Mouse (Mus musculus): ENCODE data around the gene Fat1. TPM values are rescaled to one million over a fixed set of nuclear protein-coding genes. Genes with fewer than 3 reads are reported as not detected.

Fat1 gene
- polyA plus RNA-seq, 1 experiment: 175 TPM

GRCm38 (mm10) chr8:44935741-44936140 is 494 bp downstream of the Fat1 start:
- no peaks in the 10 kb centered on the region for H3K36me3 ChIP-seq (ENCODE audit: control insufficient read depth, insufficient read depth, low read length, poor library complexity, severe bottlenecking)
- H3K4me3 ChIP-seq (ENCODE audit: low read depth, low read length): peak overlapping the region; percentile 89
- H3K9ac ChIP-seq (ENCODE audit: low read depth, poor library complexity, severe bottlenecking): peak overlapping the region; percentile 85
- H3K9me3 ChIP-seq (replicated peaks; ENCODE audit: control insufficient read depth, insufficient read depth, low read length, poor library complexity, severe bottlenecking): no peaks in the 10 kb centered on the region
- H3K27ac ChIP-seq (ENCODE audit: insufficient read depth, low read length): peak overlapping the region; percentile 77
- TF ChIP-seq CTCF (IDR thresholded peaks at IDR 0.05; ENCODE audit: low read depth, low read length) (peak; percentile 81), POLR2A (IDR thresholded peaks at IDR 0.05; ENCODE audit: insufficient read depth, low read length) (no peak), EP300 (IDR thresholded peaks at IDR 0.05; ENCODE audit: insufficient read depth, low read depth, low read length) (peak; percentile 55; the same call in 1 of the 2 replicates)
- H3K4me1 ChIP-seq (ENCODE audit: control insufficient read depth, insufficient read depth, low read length): no peaks in the 10 kb centered on the region
- no peaks in the 10 kb centered on the region for H3K27me3 ChIP-seq (ENCODE audit: control insufficient read depth, insufficient read depth, low read length, poor library complexity, severe bottlenecking)

GRCm38 (mm10) chr8:44936481-44936961 is 1.3 kb downstream of the Fat1 start:
- H3K27ac ChIP-seq (ENCODE audit: insufficient read depth, low read length): peak overlapping the region; percentile 97
- H3K4me3 ChIP-seq (ENCODE audit: low read depth, low read length): peak overlapping the region; percentile 72
- peak overlapping the region; percentile 85 for H3K9ac ChIP-seq (ENCODE audit: low read depth, poor library complexity, severe bottlenecking)
- no peaks in the 10 kb centered on the region for H3K9me3 ChIP-seq (replicated peaks; ENCODE audit: control insufficient read depth, insufficient read depth, low read length, poor library complexity, severe bottlenecking)
- no peaks in the 10 kb centered on the region for H3K27me3 ChIP-seq (ENCODE audit: control insufficient read depth, insufficient read depth, low read length, poor library complexity, severe bottlenecking)
- H3K4me1 ChIP-seq (ENCODE audit: control insufficient read depth, insufficient read depth, low read length): peaks cover 3% of the 10 kb centered on the region
- 0 out of 2 replicates have a peak, but pooled peaks cover 3% of the 10 kb centered on the region for H3K36me3 ChIP-seq (ENCODE audit: control insufficient read depth, insufficient read depth, low read length, poor library complexity, severe bottlenecking)
- TF ChIP-seq CTCF (IDR thresholded peaks at IDR 0.05; ENCODE audit: low read depth, low read length): no peak
- TF ChIP-seq EP300 (IDR thresholded peaks at IDR 0.05; ENCODE audit: insufficient read depth, low read depth, low read length): no peak
- TF ChIP-seq POLR2A (IDR thresholded peaks at IDR 0.05; ENCODE audit: insufficient read depth, low read length): no peak

- Histone ChIP-seq H3K36me3 (ENCODE audit: control insufficient read depth, insufficient read depth, low read length, poor library complexity, severe bottlenecking) (0 out of 2 replicates have a peak, but pooled peaks cover 3% of the 10 kb centered on the region), H3K4me1 (ENCODE audit: control insufficient read depth, insufficient read depth, low read length) (peaks cover 3% of the 10 kb centered on the region), H3K27ac (ENCODE audit: insufficient read depth, low read length) (peak overlapping the region; percentile 97), H3K9me3 (replicated peaks; ENCODE audit: control insufficient read depth, insufficient read depth, low read length, poor library complexity, severe bottlenecking) (no peaks in the 10 kb centered on the region), H3K27me3 (ENCODE audit: control insufficient read depth, insufficient read depth, low read length, poor library complexity, severe bottlenecking) (no peaks in the 10 kb centered on the region), H3K9ac (ENCODE audit: low read depth, poor library complexity, severe bottlenecking) (peak overlapping the region; percentile 85), H3K4me3 (ENCODE audit: low read depth, low read length) (peak overlapping the region; percentile 72)
- TF ChIP-seq EP300 (IDR thresholded peaks at IDR 0.05; ENCODE audit: insufficient read depth, low read depth, low read length) (peak; percentile 77), CTCF (IDR thresholded peaks at IDR 0.05; ENCODE audit: low read depth, low read length) (no peak)
These were observed 2.0 kb downstream of the Fat1 start for GRCm38 (mm10) chr8:44937141-44937825.

- Histone ChIP-seq H3K36me3 (ENCODE audit: control insufficient read depth, insufficient read depth, low read length, poor library complexity, severe bottlenecking) (0 out of 2 replicates have a peak, but pooled peaks cover 3% of the 10 kb centered on the region), H3K9ac (ENCODE audit: low read depth, poor library complexity, severe bottlenecking) (peak overlapping the region; percentile 85), H3K4me1 (ENCODE audit: control insufficient read depth, insufficient read depth, low read length) (peaks cover 3% of the 10 kb centered on the region), H3K9me3 (replicated peaks; ENCODE audit: control insufficient read depth, insufficient read depth, low read length, poor library complexity, severe bottlenecking) (no peaks in the 10 kb centered on the region), H3K27me3 (ENCODE audit: control insufficient read depth, insufficient read depth, low read length, poor library complexity, severe bottlenecking) (no peaks in the 10 kb centered on the region), H3K27ac (ENCODE audit: insufficient read depth, low read length) (peak overlapping the region; percentile 97), H3K4me3 (ENCODE audit: low read depth, low read length) (peak overlapping the region; percentile 94)
- TF ChIP-seq EP300 (IDR thresholded peaks at IDR 0.05; ENCODE audit: insufficient read depth, low read depth, low read length) (peak; percentile 30; the same call in 1 of the 2 replicates), CTCF (IDR thresholded peaks at IDR 0.05; ENCODE audit: low read depth, low read length) (no peak), POLR2A (IDR thresholded peaks at IDR 0.05; ENCODE audit: insufficient read depth, low read length) (no peak)
These were observed 2.8 kb downstream of the Fat1 start for GRCm38 (mm10) chr8:44937905-44938642.

- no peak for TF ChIP-seq CTCF (IDR thresholded peaks at IDR 0.05; ENCODE audit: low read depth, low read length)
- no peak for TF ChIP-seq POLR2A (IDR thresholded peaks at IDR 0.05; ENCODE audit: insufficient read depth, low read length)
- TF ChIP-seq EP300 (IDR thresholded peaks at IDR 0.05; ENCODE audit: insufficient read depth, low read depth, low read length): no peak
- H3K9me3 ChIP-seq (replicated peaks; ENCODE audit: control insufficient read depth, insufficient read depth, low read length, poor library complexity, severe bottlenecking): no peaks in the 10 kb centered on the region
- H3K9ac ChIP-seq (ENCODE audit: low read depth, poor library complexity, severe bottlenecking): peak overlapping the region; percentile 85
- peak overlapping the region; percentile 77 for H3K27ac ChIP-seq (ENCODE audit: insufficient read depth, low read length)
- H3K4me3 ChIP-seq (ENCODE audit: low read depth, low read length): peak overlapping the region; percentile 94
- H3K4me1 ChIP-seq (ENCODE audit: control insufficient read depth, insufficient read depth, low read length): peaks cover 3% of the 10 kb centered on the region
- H3K27me3 ChIP-seq (ENCODE audit: control insufficient read depth, insufficient read depth, low read length, poor library complexity, severe bottlenecking): no peaks in the 10 kb centered on the region
- H3K36me3 ChIP-seq (ENCODE audit: control insufficient read depth, insufficient read depth, low read length, poor library complexity, severe bottlenecking): 0 out of 2 replicates have a peak, but pooled peaks cover 4% of the 10 kb centered on the region
These were observed 3.4 kb downstream of the Fat1 start for GRCm38 (mm10) chr8:44938643-44938979.

Measured in ES-Bruce4 (cell line).